Mouse (Mus musculus): ENCODE measurements around the gene Mapk12. TPM values are rescaled to one million over a fixed set of nuclear protein-coding genes. Genes with fewer than 3 reads are reported as not detected.

Gene Mapk12
- total RNA-seq, 2 experiments from 2014 or later, result 24.4 to 24.8 TPM

DNA sequence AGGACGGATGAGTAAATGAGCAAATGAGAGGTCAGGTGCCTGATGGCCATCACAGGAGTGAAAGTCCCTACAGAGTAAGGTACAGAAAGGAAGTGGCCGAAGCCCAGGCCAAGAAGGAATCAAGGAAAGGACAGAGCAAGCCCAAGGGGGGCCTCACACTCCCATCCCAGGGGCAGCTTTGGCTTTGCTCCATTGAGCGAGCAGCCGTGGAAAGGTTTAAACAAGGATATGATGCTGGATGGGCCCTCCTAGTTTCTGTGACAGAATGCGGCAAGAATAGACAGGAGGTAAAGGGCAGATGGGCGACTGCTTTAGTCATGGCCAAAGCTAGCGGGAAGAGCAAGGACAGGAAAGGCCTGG, 2.5 kb downstream of the Mapk12 start:
- DNase-seq, result no peak

DNA sequence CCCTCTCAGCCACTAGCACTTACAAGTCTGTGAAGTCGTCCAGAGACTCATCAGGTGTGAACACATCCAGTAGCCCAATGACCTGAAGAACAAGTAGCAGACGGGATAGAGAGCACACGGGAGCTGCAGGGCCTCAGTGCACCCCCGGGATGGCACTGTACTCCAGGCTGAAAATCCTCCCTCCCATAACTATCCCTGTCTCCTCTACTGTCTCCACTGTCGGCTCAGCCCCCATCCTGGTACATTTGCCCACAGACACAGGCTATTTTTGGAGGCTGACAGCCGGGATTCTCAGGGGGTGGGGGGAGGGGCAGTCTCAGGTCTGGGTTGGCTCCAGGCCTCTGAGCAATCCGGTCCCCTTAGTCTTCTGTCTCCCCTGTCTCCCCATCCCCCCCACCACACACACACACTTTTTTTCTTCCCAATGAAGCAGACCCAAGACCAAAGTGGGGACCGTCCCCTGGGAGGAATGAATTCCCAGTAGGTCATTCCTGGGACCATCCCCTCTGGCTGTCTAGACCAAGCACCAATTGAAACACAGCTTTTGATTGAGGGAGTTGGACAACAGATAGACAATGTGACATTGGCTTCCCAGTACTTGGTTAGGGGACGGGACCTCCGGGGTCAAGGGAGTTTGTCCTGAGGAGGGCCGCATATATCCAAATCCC, 3.0 kb downstream of the Mapk12 start:
- no peak for DNase-seq

DNA sequence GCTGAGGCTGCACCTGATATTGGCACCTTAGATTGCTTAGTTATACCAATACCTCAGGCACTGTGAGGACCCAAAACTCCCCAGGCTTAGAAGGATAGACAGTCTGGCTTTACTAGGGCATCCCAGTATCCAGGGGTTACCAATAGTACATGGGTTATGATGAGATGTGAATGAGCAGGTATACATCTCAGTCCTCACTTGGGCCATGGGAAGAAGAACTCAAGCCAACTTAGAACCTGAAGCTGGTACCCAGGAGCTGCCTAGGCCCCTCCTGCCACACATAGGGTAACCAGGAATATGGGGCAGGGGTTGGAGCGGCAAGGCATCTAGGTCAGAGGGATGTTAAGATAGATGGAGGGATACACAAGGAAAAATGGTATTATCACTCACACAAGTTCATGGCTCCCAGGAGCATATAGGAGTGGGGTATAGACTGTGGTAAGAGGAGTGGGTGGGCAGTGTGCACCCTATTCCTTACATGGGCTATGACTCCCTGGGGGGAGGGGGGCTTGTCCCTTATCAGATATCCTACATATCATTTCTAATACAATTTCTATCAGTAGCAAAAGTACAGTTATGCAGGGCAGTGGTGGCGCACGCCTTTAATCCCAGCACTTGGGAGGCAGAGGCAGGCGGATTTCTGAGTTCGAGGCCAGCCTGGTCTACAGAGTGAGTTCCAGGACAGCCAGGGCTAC, 3.9 kb downstream of the Mapk12 start:
- no peak for DNase-seq

- DNase-seq, result no peak
Measured at GRCm38 (mm10) chr15:89131316-89131715, 9.2 kb downstream of the Mapk12 start.

DNA sequence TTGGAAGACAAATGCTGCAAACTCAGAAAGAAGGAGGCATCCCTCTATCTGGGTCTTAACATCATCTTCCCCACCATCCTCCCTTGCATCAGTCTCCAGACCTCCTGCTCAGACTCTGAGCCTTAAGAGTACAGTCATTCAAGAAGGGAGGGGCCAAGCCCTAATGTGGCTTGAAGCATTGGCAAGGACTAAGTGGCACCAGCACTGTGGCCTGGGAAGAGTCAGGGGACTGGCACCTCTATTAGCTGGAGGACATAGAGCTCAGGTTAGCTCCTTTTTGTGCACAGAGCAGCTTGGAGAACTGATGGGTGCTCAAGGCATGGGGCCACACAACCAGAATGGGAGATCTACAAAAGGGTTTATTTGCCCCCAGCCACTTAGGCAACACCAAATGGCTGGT, 10.3 kb downstream of the Mapk12 start:
- DNase-seq, result no peak

GRCm38 (mm10) chr15:89128382-89129350, 11.8 kb downstream of the Mapk12 start, which contains the start of gene Hdac10:
TSS of gene Hdac10 (minus strand) at chr15:89128700.
- DNase-seq, result peak; percentile 93 to 94

GRCm38 (mm10) chr15:89127364-89127940, 13.1 kb downstream of the Mapk12 start:
- no peak for DNase-seq

- no peak for DNase-seq
Measured at GRCm38 (mm10) chr15:89126622-89127021, 13.9 kb downstream of the Mapk12 start.

GRCm38 (mm10) chr15:89125351-89125750, 15.2 kb downstream of the Mapk12 start:
- no peak for DNase-seq

DNA sequence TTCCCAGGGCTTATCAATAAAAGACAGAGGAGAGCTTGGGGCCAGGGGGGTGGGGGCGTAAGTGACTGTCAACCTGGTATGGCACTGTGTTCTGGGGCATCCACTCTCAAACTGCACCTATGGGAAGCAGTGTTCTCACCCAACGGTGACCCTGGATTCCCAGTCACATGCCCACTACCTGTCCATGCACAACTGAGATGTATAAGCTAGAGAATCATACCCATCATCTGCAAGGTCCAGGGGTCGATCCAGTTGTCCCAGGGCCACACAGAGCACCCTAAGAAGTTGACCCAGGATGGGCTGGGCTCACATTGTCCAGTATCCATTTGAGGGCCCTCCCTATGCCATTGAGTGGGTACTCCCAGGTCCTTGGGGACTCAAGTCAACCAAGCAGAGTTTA, 16.2 kb downstream of the Mapk12 start:
- DNase-seq, result no peak

DNA sequence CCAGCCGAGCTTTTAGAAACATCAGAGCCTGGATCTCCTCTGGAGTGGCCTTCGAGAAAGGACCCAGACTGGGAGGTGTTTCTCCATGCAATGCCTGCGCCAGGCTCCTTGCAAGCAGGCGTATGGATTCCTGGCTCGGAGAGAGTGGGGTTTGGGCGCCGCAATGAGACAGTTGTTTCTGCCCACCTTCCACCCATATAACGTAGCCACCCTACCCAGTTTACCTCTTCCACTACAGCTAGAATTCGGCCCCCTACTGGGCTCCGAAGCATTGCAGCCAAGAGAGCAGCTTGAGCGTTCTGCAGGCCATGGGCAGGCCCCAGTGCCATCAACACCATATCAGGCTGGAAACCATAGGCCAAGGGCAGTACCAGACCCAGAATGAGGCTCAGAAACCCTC, 16.9 kb downstream of the Mapk12 start:
- no peak for DNase-seq

DNA sequence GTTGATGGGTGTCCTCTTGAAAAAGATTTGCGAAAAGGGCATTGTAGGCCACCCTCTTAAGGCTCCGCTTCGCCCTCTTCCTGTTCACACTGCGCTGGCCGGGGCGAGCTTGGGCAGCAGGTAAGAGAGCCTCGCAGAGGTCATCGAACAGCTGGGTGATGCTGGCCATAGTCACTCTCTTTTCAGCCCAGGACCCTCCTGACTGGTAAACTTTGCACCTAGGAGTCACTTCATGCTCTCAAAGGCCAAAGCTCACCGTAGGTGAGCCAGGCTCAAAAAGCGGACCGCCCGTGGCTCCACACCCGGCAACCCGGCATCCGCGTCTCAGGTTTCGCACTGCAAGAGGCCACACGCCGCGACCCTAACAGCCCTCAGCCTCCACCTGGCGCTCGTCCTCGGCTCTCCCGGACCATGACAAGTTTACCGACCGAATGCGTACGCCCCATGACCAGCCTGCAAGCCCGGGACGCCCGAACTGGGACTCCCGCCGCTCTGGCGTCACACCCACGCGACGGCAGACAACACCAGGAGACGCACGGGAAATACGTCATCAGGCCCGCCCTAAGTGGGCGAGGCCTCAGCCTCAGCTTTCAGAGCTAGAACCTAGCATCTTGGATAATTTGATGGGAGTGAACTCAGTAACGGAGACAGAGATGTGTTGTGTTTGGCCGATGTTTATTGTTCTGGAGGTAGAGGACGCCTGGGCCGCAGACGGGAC, 17.7 kb downstream of the Mapk12 start, which contains the start of gene Tubgcp6:
Gene Tubgcp6, minus strand, starts transcription at position 464 of the 718 bp plus-strand sequence.
- DNase-seq, result peak; percentile 95 to 98

GRCm38 (mm10) chr15:89118007-89118406, 22.5 kb downstream of the Mapk12 start:
- no peak for DNase-seq

DNA sequence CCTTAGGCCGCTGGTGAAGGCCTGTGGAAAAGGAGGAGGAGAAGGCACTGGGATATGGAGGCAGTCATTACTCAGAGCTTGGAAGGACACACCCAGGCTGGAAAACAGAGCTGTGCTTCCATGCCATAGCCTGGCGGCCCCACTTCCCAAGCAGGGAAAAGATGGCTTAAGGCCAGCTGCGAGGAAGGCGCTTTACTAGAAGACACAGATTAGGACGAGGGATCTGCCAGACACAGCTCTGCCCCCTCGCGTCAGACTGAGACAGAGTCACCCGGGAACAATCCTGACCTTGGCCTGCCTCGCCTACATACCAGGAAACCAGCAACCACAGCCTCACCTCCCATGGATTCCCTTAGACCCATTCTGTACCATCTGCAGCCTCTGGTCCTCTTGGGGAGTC, 30.4 kb downstream of the Mapk12 start:
- DNase-seq, result peak; percentile 57

- no peak for DNase-seq
Measured at GRCm38 (mm10) chr15:89106976-89107375, 33.5 kb downstream of the Mapk12 start.

- DNase-seq, result no peak
Measured at GRCm38 (mm10) chr15:89106073-89106472, 34.4 kb downstream of the Mapk12 start.

DNA sequence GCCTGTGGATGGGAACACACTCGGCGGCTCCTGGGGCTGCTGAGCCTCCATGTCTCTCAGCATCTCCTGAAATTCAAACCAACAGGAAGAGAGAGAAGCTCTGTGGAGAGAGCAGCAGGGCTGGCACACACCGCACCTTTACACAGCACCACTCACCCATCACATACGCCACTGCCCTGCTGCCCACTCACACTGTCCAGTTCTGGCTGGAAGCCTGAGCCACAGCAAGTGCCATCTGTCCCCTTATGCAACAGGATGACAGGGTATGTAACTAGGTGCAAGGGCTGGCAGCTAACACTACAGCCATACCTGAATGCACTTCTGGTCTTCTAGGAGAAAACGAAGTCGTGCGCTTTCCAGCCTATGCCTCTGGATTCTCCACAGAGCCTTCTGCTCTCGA, 36.1 kb downstream of the Mapk12 start:
- no peak for DNase-seq

DNA sequence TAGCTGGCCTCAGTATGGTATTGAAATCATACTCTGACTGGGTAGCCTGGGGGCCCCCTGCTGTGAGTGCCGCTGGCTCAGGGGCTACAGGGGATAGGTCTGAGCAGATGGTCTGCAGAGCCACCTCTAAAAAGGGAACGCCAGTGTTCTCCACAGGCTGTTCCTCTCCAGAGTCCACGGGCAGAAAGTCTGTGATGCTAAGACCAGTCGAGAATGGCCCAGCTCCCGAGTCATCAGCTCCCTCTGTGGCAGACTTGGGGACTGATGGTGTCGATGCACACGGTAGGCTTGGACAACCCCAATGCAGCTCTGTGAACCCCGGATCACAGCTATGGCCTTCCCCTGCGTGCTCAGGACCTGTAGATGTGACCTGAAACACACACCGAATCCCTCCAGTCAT, 36.6 kb downstream of the Mapk12 start:
- DNase-seq, result no peak

- DNase-seq, result no peak
Measured at GRCm38 (mm10) chr15:89102646-89103045, 37.9 kb downstream of the Mapk12 start.

DNA sequence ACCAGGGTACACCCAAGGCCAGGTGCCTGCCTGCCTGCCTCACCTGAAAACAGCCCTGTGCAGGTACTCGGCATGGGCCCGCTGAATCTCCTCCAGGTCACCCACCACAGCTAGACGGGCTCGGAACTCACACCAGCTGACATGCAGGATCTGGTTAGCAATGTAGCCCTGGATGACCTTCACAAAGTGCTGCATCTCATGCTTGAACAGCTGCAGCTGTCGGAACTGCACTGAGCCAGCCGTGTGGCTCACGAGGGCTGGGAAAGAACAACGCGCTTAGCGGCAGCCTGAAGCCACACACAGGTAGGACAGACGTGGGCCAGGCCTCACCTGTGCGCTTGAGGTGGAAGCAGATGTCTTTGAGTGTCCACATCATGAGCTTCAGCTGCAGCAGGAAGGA, 39.7 kb downstream of the Mapk12 start:
- no peak for DNase-seq

DNA sequence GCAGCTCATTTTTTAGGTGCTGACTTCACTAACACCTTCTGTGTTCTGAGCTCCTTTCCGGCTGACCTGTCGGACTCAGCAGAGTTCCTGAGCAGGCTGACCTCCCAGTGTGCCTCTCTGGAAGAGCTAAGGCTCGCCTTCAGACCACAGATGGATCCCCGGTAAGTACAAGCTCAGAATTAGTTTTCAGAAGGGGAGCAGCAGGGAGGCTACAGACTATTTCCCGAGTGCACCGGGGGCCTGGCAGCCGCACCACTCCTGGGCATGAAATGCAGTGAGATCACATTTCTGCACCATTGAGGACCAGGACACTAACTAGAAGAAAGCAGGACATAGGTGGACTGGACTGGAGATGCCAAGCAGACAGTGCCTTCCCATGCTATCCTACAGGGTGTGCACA, 41.9 kb downstream of the Mapk12 start:
- DNase-seq, result no peak

DNA sequence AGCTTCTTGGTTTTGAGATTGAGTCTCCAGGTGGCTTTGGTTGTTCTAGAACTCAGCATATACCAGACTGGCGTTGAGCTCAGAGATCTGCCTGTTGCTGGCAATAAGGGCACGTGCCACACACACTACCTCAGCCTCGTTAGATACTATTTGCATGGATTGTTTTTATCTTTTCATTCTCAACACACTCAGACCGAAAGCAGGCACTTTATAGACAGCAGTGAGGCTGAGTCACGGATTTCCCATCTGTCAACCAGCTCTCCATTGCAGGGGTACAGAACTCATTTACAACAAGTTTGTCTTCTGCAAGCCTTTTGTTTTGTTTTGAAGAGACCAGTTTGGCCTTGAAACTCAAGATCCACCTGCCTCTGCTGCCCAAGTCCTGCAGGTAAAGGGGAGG, 43.1 kb downstream of the Mapk12 start:
- DNase-seq, result no peak
